Mouse (Mus musculus) embryo, embryonic 11.5 days (tissue): Measurements from ENCODE around the gene Bank1.
"Not testable (repeated sequence)": the region's sequence is repeated elsewhere in the genome, so short reads cannot be mapped to it uniquely, and the experiment has no call there.

ENCODE experiments used
- DNase-seq: peaks from one replicate; pipeline ENCODE4 v3.0.0-alpha.2; 2012; ENCODE audit warnings: low read depth, low spot score

The Bank1 gene

GRCm38 (mm10) chr3:136325783-136326182 is at the start of gene Bank1:
Gene Bank1 (minus strand): TSS chr3:136326066.
- DNase-seq = no peak

- no peak for DNase-seq
Observed at GRCm38 (mm10) chr3:136369916-136370315, 44.0 kb upstream of the Bank1 start.

GRCm38 (mm10) chr3:136369466-136369865 is 43.6 kb upstream of the Bank1 start:
- no peak for DNase-seq

GRCm38 (mm10) chr3:136368505-136368999 is 42.7 kb upstream of the Bank1 start:
- no peak for DNase-seq

GRCm38 (mm10) chr3:136349690-136350089 is 23.8 kb upstream of the Bank1 start:
- no peak for DNase-seq

GRCm38 (mm10) chr3:136348611-136349010 is 22.7 kb upstream of the Bank1 start:
- no peak for DNase-seq

- no peak for DNase-seq
Observed at GRCm38 (mm10) chr3:136347277-136347676, 21.4 kb upstream of the Bank1 start.

GRCm38 (mm10) chr3:136341911-136342310 is 16.0 kb upstream of the Bank1 start:
- no peak for DNase-seq

GRCm38 (mm10) chr3:136339896-136340295 is 14.0 kb upstream of the Bank1 start:
- no peak for DNase-seq

GRCm38 (mm10) chr3:136331135-136331534 is 5.3 kb upstream of the Bank1 start:
- DNase-seq = no peak

- DNase-seq = no peak
Observed at GRCm38 (mm10) chr3:136330043-136330442, 4.2 kb upstream of the Bank1 start.

- no peak for DNase-seq
Observed at GRCm38 (mm10) chr3:136329133-136329532, 3.3 kb upstream of the Bank1 start.

GRCm38 (mm10) chr3:136324716-136325115 is 1.1 kb downstream of the Bank1 start:
- DNase-seq = not testable (repeated sequence)

GRCm38 (mm10) chr3:136321936-136322335 is 3.9 kb downstream of the Bank1 start:
- no peak for DNase-seq

GRCm38 (mm10) chr3:136308487-136308886 is 17.4 kb downstream of the Bank1 start:
- no peak for DNase-seq

GRCm38 (mm10) chr3:136306564-136307158 is 19.2 kb downstream of the Bank1 start:
- no peak for DNase-seq

- no peak for DNase-seq
Observed at GRCm38 (mm10) chr3:136302541-136302940, 23.3 kb downstream of the Bank1 start.

- DNase-seq = not testable (repeated sequence)
Observed at GRCm38 (mm10) chr3:136300810-136301209, 25.1 kb downstream of the Bank1 start.

- peak; percentile 29 for DNase-seq
Observed at GRCm38 (mm10) chr3:136297355-136297754, 28.5 kb downstream of the Bank1 start.

GRCm38 (mm10) chr3:136295250-136295649 is 30.6 kb downstream of the Bank1 start:
- no peak for DNase-seq

- no peak for DNase-seq
Observed at GRCm38 (mm10) chr3:136287883-136288282, 38.0 kb downstream of the Bank1 start.

- DNase-seq = no peak
Observed at GRCm38 (mm10) chr3:136264969-136265595, 60.8 kb downstream of the Bank1 start.

- no peak for DNase-seq
Observed at GRCm38 (mm10) chr3:136257761-136258160, 68.1 kb downstream of the Bank1 start.
